Mouse (Mus musculus) ES-E14 (cell line): Measurements from ENCODE around the gene Pknox1.

Source experiments
- CHD2 ChIP-seq: IDR thresholded peaks from 2 replicates; pipeline ENCODE4 v1.6.1; 2014; ENCODE audit warnings: mild to moderate bottlenecking, low read depth, low read length, inconsistent platforms
- HCFC1 ChIP-seq: IDR thresholded peaks from 2 replicates; pipeline ENCODE4 v1.6.1; 2012; ENCODE audit warnings: low read length, inconsistent platforms, borderline replicate concordance; ENCODE audit not compliant: insufficient read depth
- ZC3H11A ChIP-seq: IDR thresholded peaks from 2 replicates; pipeline ENCODE4 v1.6.1; 2012; ENCODE audit warnings: low read depth, mild to moderate bottlenecking, inconsistent platforms, low read length, borderline replicate concordance
- ZNF384 ChIP-seq: IDR thresholded peaks from 2 replicates; pipeline ENCODE4 v1.6.1; 2012; ENCODE audit warnings: low read depth, low read length, inconsistent platforms

- TF ChIP-seq CHD2 (no peak), ZNF384 (no peak), HCFC1 (no peak), ZC3H11A (no peak)
These were observed 32.9 kb upstream of the Pknox1 start for GRCm38 (mm10) chr17:31531441-31532158.
